Mouse (Mus musculus) embryonic fibroblast, embryonic 13.5 days (primary cell): ENCODE measurements around the gene Gm20388.

Experiments used
- CTCF ChIP-seq: IDR thresholded peaks from 2 replicates; pipeline ENCODE4 v1.5.1; 2011; ENCODE audit warnings: mild to moderate bottlenecking, control low read depth, low read length, moderate library complexity, borderline replicate concordance; ENCODE audit not compliant: insufficient read depth
- POLR2A ChIP-seq: IDR thresholded peaks from 2 replicates; pipeline ENCODE4 v1.6.1; 2011; ENCODE audit warnings: low read depth, mild to moderate bottlenecking, control low read depth, low read length, moderate library complexity

DNA sequence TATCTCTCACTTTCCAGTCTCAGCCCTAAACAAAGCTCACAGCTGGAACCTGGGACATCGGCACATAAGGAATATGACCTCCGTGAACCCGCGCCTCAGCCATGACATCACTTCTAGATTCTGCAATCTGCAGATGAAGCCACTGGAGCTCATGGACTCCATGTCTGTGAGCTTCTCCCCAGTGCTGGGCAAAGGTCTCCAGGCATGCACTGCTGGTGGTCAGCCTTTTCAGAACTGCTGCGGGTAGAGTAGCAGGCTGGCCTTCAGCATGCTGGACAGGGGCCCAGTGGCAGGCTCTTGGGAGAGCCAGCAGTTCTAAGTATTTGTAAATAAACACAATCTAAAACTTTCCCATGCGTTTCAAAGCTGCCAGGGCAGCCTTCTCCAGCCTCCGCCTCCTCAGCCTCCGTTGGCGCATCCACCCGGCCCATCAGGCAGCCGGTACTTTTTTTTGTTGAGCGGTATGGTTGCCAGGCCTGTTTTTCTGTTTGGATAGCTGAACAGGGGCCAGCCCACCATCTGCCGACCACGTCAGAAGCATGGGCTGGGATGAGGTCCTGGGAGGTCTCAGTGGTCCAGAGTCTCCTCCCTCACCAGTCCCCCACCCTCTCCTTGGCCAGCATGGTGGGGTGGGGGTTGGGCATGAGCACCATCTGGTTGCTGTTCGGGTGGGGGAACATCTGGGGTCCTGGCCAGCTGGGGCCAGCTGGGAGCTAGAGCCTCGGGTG, 2729.0 kb downstream of the Gm20388 start:
- TF ChIP-seq CTCF (no peak), POLR2A (no peak)
